Mouse (Mus musculus) lung, postnatal 0 days (tissue): ENCODE measurements at regions not wholly inside any gene's neighbourhood (a gene's known extent, or its start where the extent isn't known, plus 50 kb on each side); places are given as distances from the start of the nearest gene placed in this dataset.

Experiments
- CTCF ChIP-seq: IDR thresholded peaks from 2 replicates; pipeline ENCODE4 v1.5.1; 2016; ENCODE audit warnings: antibody characterized with exemption, mild to moderate bottlenecking
- EP300 ChIP-seq: IDR thresholded peaks from 2 replicates; pipeline ENCODE4 v1.6.1; 2016; ENCODE audit warnings: antibody characterized with exemption, mild to moderate bottlenecking, control low read depth

GRCm38 (mm10) chr6:108718887-108719286 is 58.5 kb downstream of the Bhlhe40 start:
- TF ChIP-seq CTCF (no peak), EP300 (no peak)
